Mouse (Mus musculus) kidney, adult 9 months (tissue): Measurements from ENCODE around the gene 4930469K13Rik.

Experiments
- DNase-seq: peaks from one replicate; pipeline ENCODE4 v3.0.0; 2022

Gene 4930469K13Rik

GRCm38 (mm10) chr11:33932386-33933111, 165.8 kb downstream of the 4930469K13Rik start:
- DNase-seq, result peak; percentile 29

- peak; percentile 16 for DNase-seq
These were observed 166.4 kb downstream of the 4930469K13Rik start for GRCm38 (mm10) chr11:33931836-33932385.

- no peak for DNase-seq
These were observed 168.9 kb downstream of the 4930469K13Rik start for GRCm38 (mm10) chr11:33929412-33929811.

GRCm38 (mm10) chr11:33928658-33929057, 169.7 kb downstream of the 4930469K13Rik start:
- DNase-seq, result peak; percentile 40

- no peak for DNase-seq
These were observed 170.5 kb downstream of the 4930469K13Rik start for GRCm38 (mm10) chr11:33927836-33928235.

- DNase-seq, result no peak
These were observed 171.0 kb downstream of the 4930469K13Rik start for GRCm38 (mm10) chr11:33927321-33927720.

GRCm38 (mm10) chr11:33926551-33926950, 171.8 kb downstream of the 4930469K13Rik start:
- peak; percentile 17 for DNase-seq

- no peak for DNase-seq
These were observed 172.6 kb downstream of the 4930469K13Rik start for GRCm38 (mm10) chr11:33925778-33926177.
